Mouse (Mus musculus): ENCODE measurements around the gene Cntd1. TPM values are rescaled to one million over a fixed set of nuclear protein-coding genes. Genes with fewer than 3 reads are reported as not detected.

The Cntd1 gene
- polyA plus RNA-seq, 1 experiment, result 1.3 TPM

DNA sequence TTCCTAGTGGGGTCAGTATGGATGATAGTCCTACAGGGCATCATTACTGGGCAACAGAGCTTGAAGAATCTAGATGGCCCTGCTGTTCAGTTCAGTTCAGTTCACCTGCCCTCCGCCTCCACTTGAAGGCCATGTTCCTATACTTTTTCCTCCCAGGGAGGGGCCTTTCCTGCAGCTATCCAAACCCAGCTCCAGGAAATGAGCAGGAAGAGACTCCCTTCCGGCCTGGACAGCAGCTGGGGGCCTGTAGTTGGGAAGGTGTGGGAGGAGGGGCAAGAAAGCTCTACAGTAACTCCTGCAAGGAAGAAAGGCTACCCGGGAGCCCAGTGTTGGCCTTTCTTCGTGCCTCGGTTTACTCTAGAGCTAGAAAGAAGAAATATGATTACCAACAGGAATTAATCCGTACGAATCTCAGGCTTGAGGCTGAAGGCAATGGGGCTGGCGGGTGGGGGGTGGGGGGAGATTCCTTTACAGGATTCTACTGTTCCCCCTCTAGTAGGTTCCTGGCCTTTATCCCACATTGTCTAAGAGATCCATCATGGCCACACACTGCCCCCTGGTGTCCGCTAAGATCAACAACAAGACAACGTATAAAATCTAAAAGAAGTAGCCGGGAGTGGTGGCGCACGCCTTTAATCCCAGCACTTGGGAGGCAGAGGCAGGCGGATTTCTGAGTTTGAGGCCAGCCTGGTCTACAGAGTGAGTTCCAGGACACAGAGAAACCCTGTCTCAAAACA lies 30.4 kb upstream of the Cntd1 start:
- H3K27ac ChIP-seq (ENCODE audit: control insufficient read depth, insufficient read depth, low read depth, low read length, poor library complexity), result no peak overlapping the region
- TF ChIP-seq POLR2A (IDR thresholded peaks at IDR 0.05; ENCODE audit: borderline replicate concordance, control insufficient read depth, low read depth, low read length) (no peak), CTCF (IDR thresholded peaks at IDR 0.05; ENCODE audit: control insufficient read depth, insufficient read depth, low read length) (peak; percentile 58)
- no peak overlapping the region for H3K4me3 ChIP-seq (replicated peaks; ENCODE audit: control insufficient read depth, low read depth, low read length)
- WGBS, result 41% methylated on average over 14 of the region's 14 CpGs
- no peaks in the 10 kb centered on the region for H3K4me1 ChIP-seq (ENCODE audit: control insufficient read depth, insufficient read depth, low read length)

DNA sequence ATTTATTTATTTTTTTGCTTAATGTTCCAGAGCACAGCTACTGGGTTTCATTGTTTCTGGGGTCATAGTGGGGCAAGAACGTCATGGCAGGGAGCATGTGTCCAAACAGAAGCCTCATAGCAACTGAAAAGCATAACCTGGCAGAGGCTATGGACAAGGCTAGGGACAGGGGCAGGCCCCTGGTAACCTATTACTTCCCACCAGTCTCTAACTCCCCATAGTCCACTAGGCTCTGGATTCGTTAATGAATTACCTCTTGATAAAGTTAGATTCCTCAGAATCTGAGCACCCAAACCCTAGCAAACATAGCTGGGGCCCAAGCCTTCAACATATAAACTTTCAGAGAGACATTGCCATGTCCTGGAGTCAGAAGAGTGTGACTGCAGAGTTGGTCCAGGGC lies 27.8 kb upstream of the Cntd1 start:
- H3K4me1 ChIP-seq (ENCODE audit: control insufficient read depth, insufficient read depth, low read length), result no peaks in the 10 kb centered on the region
- WGBS, result 81% methylated on average over 2 of the region's 2 CpGs
- H3K27ac ChIP-seq (ENCODE audit: control insufficient read depth, insufficient read depth, low read depth, low read length, poor library complexity), result no peak overlapping the region
- no peak overlapping the region for H3K4me3 ChIP-seq (replicated peaks; ENCODE audit: control insufficient read depth, low read depth, low read length)
- TF ChIP-seq CTCF (IDR thresholded peaks at IDR 0.05; ENCODE audit: control insufficient read depth, insufficient read depth, low read length) (no peak), POLR2A (IDR thresholded peaks at IDR 0.05; ENCODE audit: borderline replicate concordance, control insufficient read depth, low read depth, low read length) (no peak)

DNA sequence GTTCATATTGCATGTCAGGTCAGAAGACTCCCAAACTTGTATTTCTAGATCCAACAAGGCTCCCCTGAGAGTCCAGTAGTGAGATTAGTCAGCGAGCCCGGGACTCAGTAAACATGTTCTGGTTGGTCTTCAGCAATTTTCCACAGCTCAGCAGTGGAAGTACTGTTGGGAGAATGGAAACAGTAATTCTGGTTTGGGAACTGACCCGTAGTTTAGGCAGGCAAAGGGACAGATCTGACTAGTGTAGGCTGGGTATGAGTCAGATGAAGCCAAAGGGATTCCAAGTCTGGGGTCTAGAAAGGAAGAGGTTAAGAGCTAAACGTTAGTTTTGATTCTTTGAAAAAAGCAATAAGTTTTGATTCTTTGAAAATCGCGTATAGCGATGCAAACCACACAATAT lies 25.9 kb upstream of the Cntd1 start:
- no peak overlapping the region for H3K27ac ChIP-seq (ENCODE audit: control insufficient read depth, insufficient read depth, low read depth, low read length, poor library complexity)
- WGBS, result 7% methylated on average over 7 of the region's 7 CpGs

DNA sequence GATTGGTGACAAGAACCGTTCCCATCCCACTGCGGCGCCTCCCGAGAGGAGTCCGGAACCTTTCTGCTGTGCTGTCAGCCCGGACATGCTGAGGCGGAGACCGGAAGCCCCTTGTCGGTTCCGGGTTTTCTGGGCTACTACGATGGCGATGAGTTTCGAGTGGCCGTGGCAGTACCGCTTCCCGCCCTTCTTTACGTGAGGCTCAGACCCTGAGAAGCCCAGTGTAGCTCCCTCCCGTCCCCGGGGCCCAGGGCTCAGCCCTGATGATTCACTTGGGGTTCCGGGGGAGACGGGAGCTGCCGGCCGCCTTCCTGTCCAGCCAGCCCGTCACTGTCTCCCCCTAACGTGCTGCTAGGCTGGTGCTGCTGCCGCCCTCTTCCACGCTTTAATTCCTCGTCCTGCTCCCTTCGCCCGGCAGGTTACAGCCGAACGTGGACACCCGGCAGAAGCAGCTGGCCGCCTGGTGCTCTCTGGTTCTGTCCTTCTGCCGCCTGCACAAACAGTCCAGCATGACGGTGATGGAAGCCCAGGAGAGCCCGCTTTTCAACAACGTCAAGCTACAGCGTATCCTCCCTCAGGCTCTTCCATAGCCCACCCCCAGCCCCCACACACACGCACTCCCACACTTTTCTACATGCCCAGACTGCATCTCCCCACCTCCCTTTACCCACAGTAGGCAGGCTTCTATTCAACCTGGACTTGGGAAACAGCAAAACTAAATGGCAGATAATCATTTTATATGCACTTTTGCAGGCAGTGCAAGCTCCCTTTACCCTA lies 25.0 kb upstream of the Cntd1 start, which contains the start of gene Vps25:
Gene Vps25 (plus strand): TSS at position 95 of the 777 bp plus-strand sequence.
- under 1% methylated on average over 40 of the region's 40 CpGs for WGBS
- Histone ChIP-seq H3K4me1 (ENCODE audit: control insufficient read depth, insufficient read depth, low read length) (no peaks in the 10 kb centered on the region), H3K27ac (ENCODE audit: control insufficient read depth, insufficient read depth, low read depth, low read length, poor library complexity) (peak within 1 kb of the TSS; percentile 67), H3K4me3 (replicated peaks; ENCODE audit: control insufficient read depth, low read depth, low read length) (peak within 1 kb of the TSS; percentile 91)
- TF ChIP-seq POLR2A (IDR thresholded peaks at IDR 0.05; ENCODE audit: borderline replicate concordance, control insufficient read depth, low read depth, low read length), result peak; percentile 89
- no peak for TF ChIP-seq CTCF (IDR thresholded peaks at IDR 0.05; ENCODE audit: control insufficient read depth, insufficient read depth, low read length)

More for the DNA sequence above, 25.9 kb upstream of the Cntd1 start:
- Histone ChIP-seq H3K4me3 (replicated peaks; ENCODE audit: control insufficient read depth, low read depth, low read length) (peak overlapping the region; percentile 91), H3K4me1 (ENCODE audit: control insufficient read depth, insufficient read depth, low read length) (no peaks in the 10 kb centered on the region)
- no peak for TF ChIP-seq POLR2A (IDR thresholded peaks at IDR 0.05; ENCODE audit: borderline replicate concordance, control insufficient read depth, low read depth, low read length)
- TF ChIP-seq CTCF (IDR thresholded peaks at IDR 0.05; ENCODE audit: control insufficient read depth, insufficient read depth, low read length), result no peak

DNA sequence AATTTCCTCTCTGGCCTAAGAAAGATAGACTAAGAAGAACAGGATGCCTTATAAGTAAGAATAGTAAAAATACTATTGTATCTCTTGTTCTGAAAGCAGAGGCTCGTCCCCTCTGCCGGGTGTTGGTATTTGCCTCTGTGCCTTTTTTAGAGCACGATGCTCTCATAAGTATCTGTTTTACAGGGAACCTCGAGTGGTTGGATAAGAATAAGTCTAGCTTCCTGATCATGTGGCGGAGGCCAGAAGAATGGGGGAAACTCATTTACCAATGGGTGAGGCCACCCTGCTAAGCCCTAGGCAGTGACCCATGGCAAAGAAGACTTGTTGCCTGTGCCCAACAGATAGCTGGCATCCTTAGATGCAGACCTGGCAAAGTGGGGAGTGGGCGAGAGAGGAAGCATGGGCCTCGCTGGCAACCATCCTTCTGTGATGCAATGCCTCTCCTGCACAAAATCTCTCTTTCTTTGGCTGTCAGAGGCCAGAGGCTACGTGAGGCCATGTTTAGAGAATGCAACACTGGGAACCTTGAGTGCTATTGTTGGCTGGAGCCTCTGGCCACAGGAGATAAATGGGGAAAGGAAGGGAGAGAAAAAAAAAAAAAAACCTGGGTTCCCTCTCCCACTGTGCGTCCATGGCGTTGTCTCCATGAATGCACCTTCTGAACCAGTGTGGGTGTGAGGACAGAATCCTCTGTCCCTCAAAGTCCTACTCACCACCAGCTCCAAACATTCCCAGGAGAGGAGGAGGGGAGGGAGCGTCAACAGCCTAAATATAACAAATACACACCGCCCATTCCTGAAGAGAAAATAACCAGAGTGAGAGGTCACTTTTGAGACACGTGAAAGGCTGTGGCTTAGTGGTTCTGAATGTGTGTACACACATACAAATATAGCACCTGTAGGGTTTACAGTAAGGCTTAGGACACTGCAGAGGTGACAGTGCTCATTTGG lies 22.7 kb upstream of the Cntd1 start:
- WGBS, result 84% methylated on average over 13 of the region's 13 CpGs
- Histone ChIP-seq H3K27ac (ENCODE audit: control insufficient read depth, insufficient read depth, low read depth, low read length, poor library complexity) (no peak overlapping the region), H3K4me3 (replicated peaks; ENCODE audit: control insufficient read depth, low read depth, low read length) (no peak overlapping the region), H3K4me1 (ENCODE audit: control insufficient read depth, insufficient read depth, low read length) (no peaks in the 10 kb centered on the region)
- TF ChIP-seq CTCF (IDR thresholded peaks at IDR 0.05; ENCODE audit: control insufficient read depth, insufficient read depth, low read length) (no peak), POLR2A (IDR thresholded peaks at IDR 0.05; ENCODE audit: borderline replicate concordance, control insufficient read depth, low read depth, low read length) (no peak)

DNA sequence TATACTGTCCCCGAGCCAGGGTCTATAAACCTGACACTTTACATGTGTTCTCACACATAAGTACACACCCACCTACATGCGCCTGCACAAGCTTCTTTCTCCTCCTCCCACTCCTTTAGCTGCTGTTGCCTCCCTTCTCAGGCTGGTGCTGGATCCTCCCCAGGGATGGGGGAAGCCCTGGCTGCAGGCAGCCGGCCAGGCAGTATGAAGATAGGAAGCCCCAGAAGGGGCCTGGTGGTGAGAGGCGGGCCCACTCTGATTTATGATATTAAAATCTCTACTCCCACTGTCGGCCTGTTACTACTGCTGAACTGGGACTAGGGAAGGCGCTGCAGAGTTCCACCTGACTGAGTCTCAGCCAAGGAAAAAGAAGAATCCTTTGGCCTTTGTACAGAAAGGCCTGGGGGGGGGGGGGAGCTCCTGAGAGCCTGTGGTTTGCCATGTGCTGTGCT lies 19.5 kb upstream of the Cntd1 start:
- Histone ChIP-seq H3K4me3 (replicated peaks; ENCODE audit: control insufficient read depth, low read depth, low read length) (no peak overlapping the region), H3K4me1 (ENCODE audit: control insufficient read depth, insufficient read depth, low read length) (no peaks in the 10 kb centered on the region), H3K27ac (ENCODE audit: control insufficient read depth, insufficient read depth, low read depth, low read length, poor library complexity) (no peak overlapping the region; the same call in 1 of the 2 replicates)
- TF ChIP-seq CTCF (IDR thresholded peaks at IDR 0.05; ENCODE audit: control insufficient read depth, insufficient read depth, low read length), result no peak
- no peak for TF ChIP-seq POLR2A (IDR thresholded peaks at IDR 0.05; ENCODE audit: borderline replicate concordance, control insufficient read depth, low read depth, low read length)
- WGBS, result 57% methylated on average over 6 of the region's 6 CpGs

DNA sequence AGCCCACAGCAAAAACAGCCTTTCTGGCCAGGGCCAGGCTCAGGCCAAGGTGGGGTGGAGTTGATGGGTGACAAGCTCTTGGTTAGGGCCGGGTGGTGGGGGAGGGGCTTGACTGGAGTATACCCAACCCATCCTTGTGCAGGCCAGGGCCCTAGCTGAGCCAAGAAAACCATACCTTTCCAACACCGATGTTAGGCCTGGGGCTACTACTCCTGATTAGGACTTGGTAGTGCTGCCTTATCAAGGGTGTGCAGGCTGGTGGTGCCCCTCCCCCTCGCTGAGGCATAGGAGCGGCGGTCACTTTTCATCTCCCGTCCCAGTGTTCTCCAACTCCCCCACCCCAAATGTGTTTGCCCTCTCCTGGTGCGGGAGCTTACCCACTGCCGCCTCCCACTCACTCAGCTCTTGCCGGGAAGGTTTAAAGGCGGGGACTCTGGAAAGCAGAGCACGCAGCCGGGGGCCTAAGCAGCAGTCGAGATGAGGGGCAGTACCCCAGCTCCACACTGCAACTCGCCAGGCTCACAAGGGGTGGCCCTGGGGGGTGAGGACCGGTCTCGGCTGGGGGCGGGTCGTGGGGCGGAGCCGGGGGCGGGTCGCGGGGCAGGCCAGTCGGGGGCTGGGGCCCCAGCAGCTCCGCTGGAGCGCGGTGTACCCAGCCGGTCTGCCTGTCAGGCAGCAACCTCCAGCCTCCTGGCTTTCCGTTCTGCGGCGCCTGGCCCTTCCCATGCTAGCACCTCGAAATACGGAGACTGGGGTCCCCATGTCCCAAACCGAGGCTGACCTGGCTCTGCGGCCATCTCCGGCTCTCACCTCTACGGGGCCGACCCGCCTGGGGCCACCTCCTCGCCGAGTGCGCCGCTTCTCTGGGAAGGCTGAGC lies 18.6 kb upstream of the Cntd1 start, which contains the start of gene Wnk4:
Gene Wnk4 (plus strand): TSS at position 620 of the 878 bp plus-strand sequence.
- H3K4me1 ChIP-seq (ENCODE audit: control insufficient read depth, insufficient read depth, low read length), result no peaks in the 10 kb centered on the region

More for the DNA sequence above, 18.6 kb upstream of the Cntd1 start, which contains the start of gene Wnk4:
- Histone ChIP-seq H3K4me3 (replicated peaks; ENCODE audit: control insufficient read depth, low read depth, low read length) (peak within 1 kb of the TSS; percentile 49), H3K27ac (ENCODE audit: control insufficient read depth, insufficient read depth, low read depth, low read length, poor library complexity) (peak within 1 kb of the TSS; percentile 70)
- TF ChIP-seq CTCF (IDR thresholded peaks at IDR 0.05; ENCODE audit: control insufficient read depth, insufficient read depth, low read length) (no peak), POLR2A (IDR thresholded peaks at IDR 0.05; ENCODE audit: borderline replicate concordance, control insufficient read depth, low read depth, low read length) (peak; percentile 35; the same call in 1 of the 2 replicates)
- 2% methylated on average over 43 of the region's 43 CpGs for WGBS

All from bone marrow, adult 2 months (tissue).